Mouse (Mus musculus) CH12.LX (cell line): ENCODE results near the gene Cep295nl.

Source experiments
- CTCF ChIP-seq, 2 experiments: IDR thresholded peaks in 1 of 2; conservative IDR thresholded peaks in 1 of 2; 2 replicates each; pipeline ENCODE4 v1.5.1; 2011 to 2012; ENCODE audit warnings: low read depth in 2 of 2, low read length in 2 of 2, improper control_type of control experiment in 1 of 2, inconsistent platforms in 1 of 2, mild to moderate bottlenecking in 1 of 2, moderate library complexity in 1 of 2
- EP300 ChIP-seq: IDR thresholded peaks from 2 replicates; pipeline ENCODE4 v1.6.1; 2011; ENCODE audit warnings: low read length, improper control_type of control experiment
- MAZ ChIP-seq: IDR thresholded peaks from 2 replicates; pipeline ENCODE4 v1.6.1; 2012; ENCODE audit warnings: low read depth, mild to moderate bottlenecking, inconsistent platforms, low read length, improper control_type of control experiment, moderate library complexity
- PAX5 ChIP-seq: IDR thresholded peaks from 2 replicates; pipeline ENCODE4 v1.6.1; 2012; ENCODE audit warnings: low read length, inconsistent platforms, mixed read lengths
- POLR2A ChIP-seq: IDR thresholded peaks from 2 replicates; pipeline ENCODE4 v1.6.1; 2011; ENCODE audit warnings: low read depth, mild to moderate bottlenecking, improper control_type of control experiment, low read length
- TBP ChIP-seq: conservative IDR thresholded peaks from 2 replicates; pipeline ENCODE4 v1.6.1; 2011; ENCODE audit warnings: low read depth, low read length, improper control_type of control experiment
- ZKSCAN1 ChIP-seq: IDR thresholded peaks from 2 replicates; pipeline ENCODE4 v1.6.1; 2012; ENCODE audit warnings: low read depth, inconsistent platforms, low read length, improper control_type of control experiment, borderline replicate concordance

- TF ChIP-seq POLR2A, result no peak
- no peak for TF ChIP-seq MAZ
- TF ChIP-seq CTCF (conservative IDR thresholded peaks at IDR 0.05 in 1 of 2, IDR thresholded peaks at IDR 0.05 in 1 of 2; ENCODE audit: low read depth in 2 of 2, low read length in 2 of 2), result peak; percentile 93 to 99
- TF ChIP-seq EP300, result no peak
- no peak for TF ChIP-seq PAX5
- TF ChIP-seq ZKSCAN1, result no peak
- no peak for TF ChIP-seq TBP
Observed at GRCm38 (mm10) chr11:118317129-118317528, 25.2 kb downstream of the Cep295nl start.
